8 mouse cellular contexts compared by ENCODE assay signal in genomic region chr7:4924891-4925301, GRCm38 (mm10). TPM values are rescaled to one million over a fixed set of nuclear protein-coding genes. Genes with fewer than 3 reads are reported as not detected.
DNase-seq lines count a peak whose midpoint lies in the region; ATAC-seq lines count a peak whose summit lies in the region.

No protein-coding gene starts in this region.

- H3K4me3 ChIP-seq in embryonic facial prominence, embryonic 11.5 days (ENCODE audit: low read depth, low read length) = no peak overlapping the region
- H3K4me3 ChIP-seq in heart, embryonic 12.5 days = no peak overlapping the region
- no peak overlapping the region for H3K4me3 ChIP-seq in lung, embryonic 15.5 days

- no peaks in the 10 kb centered on the region for H3K9me3 ChIP-seq in embryonic facial prominence, embryonic 11.5 days (replicated peaks; ENCODE audit: control insufficient read depth, low read length)
- no peaks in the 10 kb centered on the region for H3K9me3 ChIP-seq in heart, embryonic 12.5 days (replicated peaks)
- no peaks in the 10 kb centered on the region for H3K9me3 ChIP-seq in lung, embryonic 15.5 days

- peak overlapping the region; percentile 5 for H3K9ac ChIP-seq in embryonic facial prominence, embryonic 11.5 days (replicated peaks; ENCODE audit: low read length)
- H3K9ac ChIP-seq in heart, embryonic 12.5 days = peak overlapping the region; percentile 42
- no peak overlapping the region for H3K9ac ChIP-seq in lung, embryonic 15.5 days

- peak overlapping the region; percentile 87 for H3K27ac ChIP-seq in embryonic facial prominence, embryonic 11.5 days (replicated peaks; ENCODE audit: low read depth, low read length)
- H3K27ac ChIP-seq in heart, embryonic 12.5 days (ENCODE audit: poor library complexity, severe bottlenecking) = peak overlapping the region; percentile 52
- peak overlapping the region; percentile 92 for H3K27ac ChIP-seq in lung, embryonic 15.5 days

- H3K36me3 ChIP-seq in embryonic facial prominence, embryonic 11.5 days (replicated peaks; ENCODE audit: control insufficient read depth, insufficient read depth, low read depth, low read length) = peaks cover 4% of the 10 kb centered on the region
- peaks cover 10% of the 10 kb centered on the region for H3K36me3 ChIP-seq in heart, embryonic 12.5 days
- peaks cover 13% of the 10 kb centered on the region for H3K36me3 ChIP-seq in lung, embryonic 15.5 days

- 3% methylated on average over 3 of the region's 4 CpGs for WGBS in embryonic facial prominence, embryonic 11.5 days
- WGBS in heart, embryonic 12.5 days = 8% methylated on average over 4 of the region's 4 CpGs
- 5% methylated on average over 4 of the region's 4 CpGs for WGBS in lung, embryonic 15.5 days

- no peak overlapping the region for H3K4me2 ChIP-seq in embryonic facial prominence, embryonic 11.5 days (ENCODE audit: low read depth, low read length)
- peak overlapping the region; percentile 87; the same call in 1 of the 2 replicates for H3K4me2 ChIP-seq in heart, embryonic 12.5 days
- peak overlapping the region; percentile 65 for H3K4me2 ChIP-seq in lung, embryonic 15.5 days

- peaks cover 25% of the 10 kb centered on the region for H3K4me1 ChIP-seq in embryonic facial prominence, embryonic 11.5 days (ENCODE audit: control insufficient read depth, insufficient read depth, low read length)
- peaks cover 63% of the 10 kb centered on the region for H3K4me1 ChIP-seq in heart, embryonic 12.5 days (replicated peaks)
- peaks cover 66% of the 10 kb centered on the region for H3K4me1 ChIP-seq in lung, embryonic 15.5 days

- peak; percentile 46 for DNase-seq in kidney, postnatal 14 days
- DNase-seq in kidney, adult 18-20 months = no peak
- DNase-seq in embryonic facial prominence, embryonic 11.5 days (ENCODE audit: low spot score) = peak; percentile 59
- DNase-seq in skeletal muscle tissue, adult 2 months (ENCODE audit: low read depth, low spot score) = peak; percentile 84
- no peak for DNase-seq in thymus, postnatal 25 days
- no peak for DNase-seq in cerebellum, adult 11-12 months

- H3K27me3 ChIP-seq in embryonic facial prominence, embryonic 11.5 days (ENCODE audit: control insufficient read depth, insufficient read depth, low read length) = no peaks in the 10 kb centered on the region
- peaks cover 5% of the 10 kb centered on the region; the same call in 1 of the 2 replicates for H3K27me3 ChIP-seq in heart, embryonic 12.5 days (replicated peaks)
- no peaks in the 10 kb centered on the region for H3K27me3 ChIP-seq in lung, embryonic 15.5 days

- no peak for ATAC-seq in embryonic facial prominence, embryonic 11.5 days (replicated peaks; ENCODE audit: insufficient number of reproducible peaks, low FRiP score, low TSS enrichment, low read depth)
- no peak; the same call in 1 of the 2 replicates for ATAC-seq in heart, embryonic 12.5 days (ENCODE audit: insufficient number of reproducible peaks, low FRiP score)
- peak; percentile 72 for ATAC-seq in lung, embryonic 15.5 days (ENCODE audit: borderline replicate concordance, extremely low read depth, low FRiP score, low TSS enrichment)

RNA-seq across cellular contexts. Expression of gene Ssc5d, which starts 0.7 kb away (rescaled TPM):
- 0.97 and 1.2 TPM in 2 replicates for polyA plus RNA-seq in embryonic facial prominence, embryonic 11.5 days (2014; fragmentation: Nextera tagmentation; extraction: Ambion mirVana)
- 1.5 and 1.7 TPM in 2 replicates for polyA plus RNA-seq in heart, embryonic 12.5 days (2016; fragmentation: Nextera tagmentation; extraction: Ambion mirVana)
- 1.6 and 2.2 TPM in 2 replicates for polyA plus RNA-seq in lung, embryonic 15.5 days (2015; fragmentation: Nextera tagmentation; extraction: Ambion mirVana)

RNA-seq across cellular contexts. Expression of gene Nat14, which starts 3.1 kb away (rescaled TPM):
- polyA plus RNA-seq in embryonic facial prominence, embryonic 11.5 days (2014; fragmentation: Nextera tagmentation; extraction: Ambion mirVana) = 2.7 and 2.8 TPM in 2 replicates
- polyA plus RNA-seq in heart, embryonic 12.5 days (2016; fragmentation: Nextera tagmentation; extraction: Ambion mirVana) = 4.6 and 5.5 TPM in 2 replicates
- polyA plus RNA-seq in lung, embryonic 15.5 days (2015; fragmentation: Nextera tagmentation; extraction: Ambion mirVana) = 2.8 and 3.7 TPM in 2 replicates

RNA-seq across cellular contexts. Expression of gene Zfp628, which starts 9.9 kb away (rescaled TPM):
- 2.5 and 3.6 TPM in 2 replicates for polyA plus RNA-seq in embryonic facial prominence, embryonic 11.5 days (2014; fragmentation: Nextera tagmentation; extraction: Ambion mirVana)
- polyA plus RNA-seq in heart, embryonic 12.5 days (2016; fragmentation: Nextera tagmentation; extraction: Ambion mirVana) = 2.6 and 2.9 TPM in 2 replicates
- 3.2 and 3.4 TPM in 2 replicates for polyA plus RNA-seq in lung, embryonic 15.5 days (2015; fragmentation: Nextera tagmentation; extraction: Ambion mirVana)

RNA-seq across cellular contexts. Expression of gene Gm36210, which starts 18.6 kb away (rescaled TPM):
- 0.27 TPM in 1 of 2 replicates, not detected in the other for polyA plus RNA-seq in embryonic facial prominence, embryonic 11.5 days (2014; fragmentation: Nextera tagmentation; extraction: Ambion mirVana)
- polyA plus RNA-seq in heart, embryonic 12.5 days (2016; fragmentation: Nextera tagmentation; extraction: Ambion mirVana) = 0.27 and 0.30 TPM in 2 replicates
- polyA plus RNA-seq in lung, embryonic 15.5 days (2015; fragmentation: Nextera tagmentation; extraction: Ambion mirVana) = 0.16 TPM in 1 of 2 replicates, not detected in the other

RNA-seq across cellular contexts. Expression of gene Sbk2, which starts 39.3 kb away (rescaled TPM):
- 0.21 TPM in 1 of 2 replicates, not detected in the other for polyA plus RNA-seq in embryonic facial prominence, embryonic 11.5 days (2014; fragmentation: Nextera tagmentation; extraction: Ambion mirVana)
- polyA plus RNA-seq in heart, embryonic 12.5 days (2016; fragmentation: Nextera tagmentation; extraction: Ambion mirVana) = 2.1 and 2.6 TPM in 2 replicates
- polyA plus RNA-seq in lung, embryonic 15.5 days (2015; fragmentation: Nextera tagmentation; extraction: Ambion mirVana) = 0.39 and 1.2 TPM in 2 replicates

Comparison
In these comparisons a context has a peak if more than half of its experiments do, and no peak if none do; other contexts are left out.
1. DNase-seq: peak in kidney, postnatal 14 days (single experiment), embryonic facial prominence, embryonic 11.5 days (single experiment) and skeletal muscle tissue, adult 2 months (single experiment); none in kidney, adult 18-20 months (single experiment), thymus, postnatal 25 days (single experiment) and cerebellum, adult 11-12 months (single experiment).
2. Peak in every context shown above with its lines, with median percentiles within 50 percentile points of each other: H3K27ac ChIP-seq.